Mouse (Mus musculus) cortical plate, adult 2 months (tissue): ENCODE results near the gene Lrrn2.

Experiments used
- CTCF ChIP-seq: fragments of 200-500 bp; IDR thresholded peaks from 2 replicates; pipeline ENCODE4 v1.5.1; 2011; ENCODE audit warnings: mild to moderate bottlenecking, control low read depth, low read length; ENCODE audit not compliant: insufficient read depth; ENCODE audit errors: extremely low read depth
- POLR2A ChIP-seq: fragments of 200-500 bp; IDR thresholded peaks from 2 replicates; pipeline ENCODE4 v1.6.1; 2011; ENCODE audit warnings: mild to moderate bottlenecking, low read length, control low read depth; ENCODE audit not compliant: insufficient read depth; ENCODE audit errors: extremely low read depth

DNA sequence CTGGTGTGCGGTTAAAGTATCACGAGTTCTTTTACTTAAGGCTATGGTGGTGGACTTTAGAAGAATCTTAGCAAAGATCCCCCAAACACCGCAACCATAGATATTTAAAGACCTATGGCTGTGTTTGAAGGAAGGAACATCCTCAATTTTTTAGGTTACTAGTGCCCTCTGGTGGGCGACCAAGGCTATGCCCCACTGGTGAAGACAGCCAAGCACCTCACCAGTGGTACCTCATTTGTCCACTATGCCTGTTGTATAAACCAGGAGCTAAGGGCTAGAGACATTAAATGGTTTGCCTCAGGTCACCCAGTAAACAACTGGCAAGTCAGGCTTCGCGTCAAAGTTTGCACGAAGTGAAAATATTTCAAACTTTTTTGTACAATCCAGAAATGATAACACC lies 102.7 kb downstream of the Lrrn2 start:
- TF ChIP-seq POLR2A (no peak), CTCF (peak; percentile 76)
